Mouse (Mus musculus) heart, postnatal 36 days (tissue): ENCODE results near the gene Mob1b. TPM values are rescaled to one million over a fixed set of nuclear protein-coding genes. Genes with fewer than 3 reads are reported as not detected.

Source experiments
- total RNA-seq, 2 experiments: library from RNA; stranded (reverse); gene quantifications; 2 replicates each; pipeline ENCODE4 v1.2.3; 2021

Gene Mob1b
- total RNA-seq, 2 experiments from 2014 or later, result 24.0 to 26.8 TPM

Other genes with a start within 250 kb of the Mob1b start
- not detected for gene Enam, start 232.9 kb upstream of the Mob1b start, total RNA-seq
- under 1 TPM in 1 of 2 experiments, not detected in 1; 0.38 TPM for gene Jchain, start 193.0 kb upstream of the Mob1b start, total RNA-seq
- 10 to 100 TPM; 23.3 TPM for gene Utp3, start 166.4 kb upstream of the Mob1b start, total RNA-seq
- 10 to 100 TPM; 13.6 to 14.1 TPM for gene Rufy3, start 155.8 kb upstream of the Mob1b start, total RNA-seq
- gene Grsf1, start 44.7 kb upstream of the Mob1b start, total RNA-seq, result 100 to 1,000 TPM; 208 to 215 TPM
- gene Dck, start 44.1 kb downstream of the Mob1b start, total RNA-seq, result 1 to 10 TPM; 2.8 to 3.3 TPM
- 10 to 100 TPM; 22.4 to 32.2 TPM for gene Slc4a4, start 166.0 kb downstream of the Mob1b start, total RNA-seq